Mouse (Mus musculus) T-helper 2 cell (primary cell): Measurements from ENCODE around the gene Eef2kmt.
"Not testable (repeated sequence)": the region's sequence is repeated elsewhere in the genome, so short reads cannot be mapped to it uniquely, and the experiment has no call there.

Experiments
- in situ Hi-C: fragments of 300-600 bp; cut with MboI, MseI; formaldehyde crosslinking; loops from one replicate; pipeline ENCODE4 v1.15.1; 2025; ENCODE audit warnings: high pct_unique_total_duplicates

Gene Eef2kmt

GRCm38 (mm10) chr16:5255779-5256496 is at the start of gene Eef2kmt:
Gene Eef2kmt (minus strand): TSS chr16:5255983.
- in situ Hi-C loops, result no loop called here

- in situ Hi-C loops, result no loop called here
Measured at GRCm38 (mm10) chr16:5295238-5295637, 39.5 kb upstream of the Eef2kmt start.

GRCm38 (mm10) chr16:5285376-5285775 is 29.6 kb upstream of the Eef2kmt start:
- in situ Hi-C loops, result no loop called here

- in situ Hi-C loops, result no loop called here
Measured at GRCm38 (mm10) chr16:5282686-5283085, 26.9 kb upstream of the Eef2kmt start.

- in situ Hi-C loops, result no loop called here
Measured at GRCm38 (mm10) chr16:5279571-5280222, 23.9 kb upstream of the Eef2kmt start.

- in situ Hi-C loops, result no loop called here
Measured at GRCm38 (mm10) chr16:5272371-5272770, 16.6 kb upstream of the Eef2kmt start.

- in situ Hi-C loops, result no loop called here
Measured at GRCm38 (mm10) chr16:5271411-5272035, 15.7 kb upstream of the Eef2kmt start.

GRCm38 (mm10) chr16:5263926-5264325 is 8.1 kb upstream of the Eef2kmt start:
- in situ Hi-C loops, result no loop called here

GRCm38 (mm10) chr16:5263156-5263555 is 7.4 kb upstream of the Eef2kmt start:
- in situ Hi-C loops, result no loop called here

- in situ Hi-C loops, result no loop called here
Measured at GRCm38 (mm10) chr16:5255081-5255740, 572 bp downstream of the Eef2kmt start.

GRCm38 (mm10) chr16:5254346-5255025 is 1.3 kb downstream of the Eef2kmt start:
- in situ Hi-C loops, result no loop called here

GRCm38 (mm10) chr16:5252260-5252659 is 3.5 kb downstream of the Eef2kmt start:
- in situ Hi-C loops, result no loop called here

- in situ Hi-C loops, result no loop called here
Measured at GRCm38 (mm10) chr16:5250891-5251290, 4.9 kb downstream of the Eef2kmt start.

GRCm38 (mm10) chr16:5244411-5244810 is 11.4 kb downstream of the Eef2kmt start:
- in situ Hi-C loops, result no loop called here

GRCm38 (mm10) chr16:5242882-5243281 is 12.9 kb downstream of the Eef2kmt start:
- in situ Hi-C loops, result no loop called here

- in situ Hi-C loops, result no loop called here
Measured at GRCm38 (mm10) chr16:5242355-5242754, 13.4 kb downstream of the Eef2kmt start.

GRCm38 (mm10) chr16:5233418-5234313 is 22.1 kb downstream of the Eef2kmt start, which contains the start of gene Alg1:
Gene Alg1 (plus strand): TSS chr16:5233621.
- in situ Hi-C loops, result no loop called here

- in situ Hi-C loops, result no loop called here
Measured at GRCm38 (mm10) chr16:5232982-5233381, 22.8 kb downstream of the Eef2kmt start.

- in situ Hi-C loops, result not testable (repeated sequence)
Measured at GRCm38 (mm10) chr16:5228103-5228502, 27.7 kb downstream of the Eef2kmt start.

GRCm38 (mm10) chr16:5227501-5227900 is 28.3 kb downstream of the Eef2kmt start:
- in situ Hi-C loops, result not testable (repeated sequence)

GRCm38 (mm10) chr16:5226534-5226933 is 29.2 kb downstream of the Eef2kmt start:
- in situ Hi-C loops, result not testable (repeated sequence)
